Mouse (Mus musculus) urinary bladder, postnatal 10 days (tissue): ENCODE results near the gene Khdc4.

Source experiments
- DNase-seq: peaks from one replicate; pipeline ENCODE4 v3.0.0; 2022; ENCODE audit warnings: low spot score

Khdc4 gene

GRCm38 (mm10) chr3:88738641-88739040 lies 53.0 kb downstream of the Khdc4 start:
- DNase-seq: no peak

GRCm38 (mm10) chr3:88740147-88740546 lies 54.5 kb downstream of the Khdc4 start:
- DNase-seq: no peak

DNA sequence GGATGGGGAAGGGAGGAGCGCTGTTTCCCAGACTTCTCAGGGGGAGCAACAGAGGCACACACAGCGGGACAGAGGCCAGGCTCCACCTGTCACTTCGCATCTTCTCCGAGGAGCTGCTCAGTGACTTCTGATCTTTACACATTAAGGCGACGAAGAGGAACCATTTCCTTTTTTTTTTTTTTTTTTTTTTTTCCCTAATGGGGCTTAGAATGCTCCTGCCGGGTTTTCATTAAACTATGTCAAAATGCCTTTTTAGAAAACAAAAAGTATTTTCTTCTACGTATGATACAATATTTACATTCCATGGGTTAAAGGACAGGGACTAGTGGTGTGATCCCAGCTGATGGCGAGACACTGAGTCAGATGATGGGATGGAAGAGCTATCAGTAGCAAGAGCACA lies 59.9 kb downstream of the Khdc4 start:
- DNase-seq: no peak

GRCm38 (mm10) chr3:88746139-88746870 lies 60.7 kb downstream of the Khdc4 start:
- DNase-seq: no peak

- DNase-seq: no peak
Measured at GRCm38 (mm10) chr3:88746871-88747231, 61.2 kb downstream of the Khdc4 start.

DNA sequence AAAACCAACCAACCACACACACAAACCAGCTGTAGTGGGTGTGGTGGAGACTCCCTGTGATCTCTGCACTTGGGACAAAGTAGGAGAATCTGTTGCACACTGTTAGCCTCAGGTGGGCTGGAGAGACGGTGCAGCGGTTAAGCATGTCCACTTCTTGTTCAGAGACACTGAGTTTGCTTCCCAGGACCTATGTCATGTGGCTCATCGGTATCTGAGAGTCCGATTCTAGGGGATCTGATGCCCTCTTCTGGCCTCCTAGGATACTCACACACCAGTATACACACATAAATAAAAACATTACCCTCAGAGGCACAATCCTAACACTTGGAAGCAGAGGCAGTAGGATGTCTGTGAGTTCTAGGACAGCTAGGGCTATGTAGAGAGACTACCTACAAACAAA lies 68.7 kb downstream of the Khdc4 start:
- no peak for DNase-seq

DNA sequence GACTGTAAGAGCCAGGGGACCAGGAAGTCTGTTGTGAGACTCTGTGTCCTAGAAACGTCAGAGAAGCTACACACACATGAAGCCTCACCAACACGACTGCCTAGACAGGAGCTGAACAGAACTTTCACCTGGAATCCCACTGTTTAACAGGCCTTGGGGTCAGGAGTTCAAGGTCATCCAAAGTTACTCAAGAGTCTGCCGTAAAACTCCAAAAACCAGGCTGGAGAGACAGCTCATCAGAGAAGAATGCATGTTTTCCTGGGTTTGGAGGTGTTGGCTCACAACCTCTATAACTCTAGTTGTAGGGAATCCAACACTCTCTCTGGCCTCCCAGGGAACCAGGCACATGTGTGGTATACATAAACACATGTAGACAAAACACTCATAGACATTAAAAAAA lies 69.9 kb downstream of the Khdc4 start:
- DNase-seq: no peak

DNA sequence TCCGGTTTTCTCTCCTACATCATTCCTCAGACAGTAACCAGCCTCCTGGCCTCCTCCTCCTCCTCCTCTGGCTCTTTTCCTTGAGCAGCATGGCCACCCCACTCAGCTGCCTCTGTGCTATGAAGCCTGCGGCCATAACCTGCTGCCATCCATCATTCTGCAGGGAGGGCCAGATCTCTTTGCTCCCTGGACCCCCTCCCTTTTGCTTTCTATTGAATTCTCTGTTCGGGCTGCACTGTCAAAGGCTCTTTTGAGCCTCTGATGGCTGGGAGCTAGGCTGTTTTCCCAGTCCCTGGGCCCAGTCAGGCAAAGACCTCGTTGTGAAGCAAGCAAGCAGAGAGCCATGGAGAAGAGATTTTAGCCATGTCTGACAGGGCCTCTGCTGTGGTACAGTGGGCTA lies 70.7 kb downstream of the Khdc4 start:
- DNase-seq: no peak

DNA sequence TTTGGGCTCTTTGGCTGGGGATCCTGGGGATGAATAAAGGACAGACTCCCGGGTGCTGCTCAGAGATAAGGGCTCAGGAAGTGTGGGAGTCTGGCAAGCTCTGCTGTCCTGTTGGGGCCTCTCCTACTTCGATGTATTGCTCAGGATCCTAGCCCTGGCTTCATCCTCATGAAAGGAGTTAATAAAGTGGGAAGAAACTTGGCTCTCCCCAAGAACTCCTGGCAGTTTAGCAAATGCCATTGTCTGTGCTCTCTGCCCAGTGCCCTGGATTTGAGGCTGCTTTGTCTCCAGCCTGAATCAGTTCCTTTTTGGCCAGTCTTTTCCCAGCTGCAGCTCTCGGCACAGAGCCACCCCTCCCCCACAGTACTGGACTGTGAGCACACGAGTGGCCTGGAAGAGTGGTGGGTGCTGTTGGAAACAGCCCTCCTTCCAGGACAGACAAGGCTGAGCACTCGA lies 72.5 kb downstream of the Khdc4 start:
- peak; percentile 26 for DNase-seq

- DNase-seq: no peak
Measured at GRCm38 (mm10) chr3:88761619-88762018, 76.0 kb downstream of the Khdc4 start.

DNA sequence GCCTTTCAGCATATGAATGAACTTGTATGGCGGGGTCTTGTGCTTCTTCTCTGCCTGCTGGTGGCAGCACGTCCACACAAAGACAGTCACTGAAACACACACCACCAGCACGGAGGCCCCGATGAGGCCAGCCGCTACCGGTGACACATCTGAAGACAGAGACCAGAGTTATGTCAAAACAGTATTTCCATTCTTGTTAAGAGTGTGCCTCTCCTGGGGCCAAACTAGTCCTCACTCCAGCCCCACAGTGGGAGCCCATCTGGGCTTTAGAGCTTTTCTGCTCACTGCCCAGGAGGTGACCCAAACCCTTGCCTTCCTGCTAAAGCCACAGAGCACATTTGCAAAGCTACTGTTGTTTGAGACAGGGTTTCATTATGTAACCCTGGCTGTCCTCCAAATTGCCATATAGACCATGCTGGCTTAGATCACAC lies 76.8 kb downstream of the Khdc4 start:
- no peak for DNase-seq
